Mouse (Mus musculus): ENCODE results near the gene Sf3b3.

Gene Sf3b3

GRCm38 (mm10) chr8:110847645-110848495, 1.3 kb upstream of the Sf3b3 start:
- in situ Hi-C loops (cut with MboI) = no loop called here

GRCm38 (mm10) chr8:110847171-110847549, 573 bp upstream of the Sf3b3 start:
- in situ Hi-C loops (cut with MboI) = no loop called here

- in situ Hi-C loops (cut with MboI) = no loop called here
Observed at GRCm38 (mm10) chr8:110845821-110846404, 674 bp downstream of the Sf3b3 start.

- in situ Hi-C loops (cut with MboI) = no loop called here
Observed at GRCm38 (mm10) chr8:110844941-110845340, 1.6 kb downstream of the Sf3b3 start.

GRCm38 (mm10) chr8:110843207-110843606, 3.4 kb downstream of the Sf3b3 start:
- in situ Hi-C loops (cut with MboI) = no loop called here

- in situ Hi-C loops (cut with MboI) = no loop called here
Observed at GRCm38 (mm10) chr8:110842012-110842574, 4.5 kb downstream of the Sf3b3 start.

- in situ Hi-C loops (cut with MboI) = no loop called here
Observed at GRCm38 (mm10) chr8:110831956-110832355, 14.6 kb downstream of the Sf3b3 start.

- in situ Hi-C loops (cut with MboI) = no loop called here
Observed at GRCm38 (mm10) chr8:110828511-110828910, 18.1 kb downstream of the Sf3b3 start.

- in situ Hi-C loops (cut with MboI) = no loop called here
Observed at GRCm38 (mm10) chr8:110824861-110825260, 21.7 kb downstream of the Sf3b3 start.

- in situ Hi-C loops (cut with MboI) = no loop called here
Observed at GRCm38 (mm10) chr8:110821960-110822359, 24.6 kb downstream of the Sf3b3 start.

- in situ Hi-C loops (cut with MboI) = no loop called here
Observed at GRCm38 (mm10) chr8:110820257-110820656, 26.3 kb downstream of the Sf3b3 start.

GRCm38 (mm10) chr8:110818593-110818992, 28.0 kb downstream of the Sf3b3 start:
- in situ Hi-C loops (cut with MboI) = no loop called here

GRCm38 (mm10) chr8:110816990-110817389, 29.6 kb downstream of the Sf3b3 start:
- in situ Hi-C loops (cut with MboI) = no loop called here

- in situ Hi-C loops (cut with MboI) = no loop called here
Observed at GRCm38 (mm10) chr8:110815308-110815707, 31.3 kb downstream of the Sf3b3 start.

- in situ Hi-C loops (cut with MboI) = no loop called here
Observed at GRCm38 (mm10) chr8:110813081-110813812, 33.3 kb downstream of the Sf3b3 start.

- in situ Hi-C loops (cut with MboI) = no loop called here
Observed at GRCm38 (mm10) chr8:110812349-110813080, 34.1 kb downstream of the Sf3b3 start.

- in situ Hi-C loops (cut with MboI) = no loop called here
Observed at GRCm38 (mm10) chr8:110811793-110812192, 34.8 kb downstream of the Sf3b3 start.

- in situ Hi-C loops (cut with MboI) = no loop called here
Observed at GRCm38 (mm10) chr8:110811116-110811515, 35.5 kb downstream of the Sf3b3 start.

- in situ Hi-C loops (cut with MboI) = no loop called here
Observed at GRCm38 (mm10) chr8:110810481-110811065, 36.0 kb downstream of the Sf3b3 start.

- in situ Hi-C loops (cut with MboI) = no loop called here
Observed at GRCm38 (mm10) chr8:110809831-110810230, 36.8 kb downstream of the Sf3b3 start.
